In the genomic region with DNA sequence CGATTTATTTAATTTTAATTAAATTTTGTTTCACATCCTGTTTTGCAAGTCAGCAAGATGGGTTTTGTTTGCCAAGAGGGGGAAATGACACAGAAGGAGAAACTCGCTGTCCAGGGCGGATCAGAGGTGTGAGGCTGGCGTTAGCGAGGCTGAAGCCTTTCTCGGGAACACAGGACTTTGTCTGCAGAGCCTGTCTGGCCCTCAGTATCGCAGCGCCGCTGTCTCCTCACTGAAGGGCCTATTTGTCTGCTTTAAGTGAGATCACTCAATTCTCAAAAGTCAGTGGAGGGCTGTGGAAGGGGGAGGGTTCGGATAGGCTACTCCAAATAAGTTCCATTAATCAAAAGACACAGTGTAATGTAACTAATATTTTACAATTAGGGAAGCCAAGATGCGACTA, we compare ENCODE assay signal across 10 mouse cellular contexts.
DNase-seq lines count a peak whose midpoint lies in the region; ATAC-seq and TF ChIP-seq lines count a peak whose summit lies in the region.
"Had no signal": no experiment of that assay in that cellular context is flagged by ENCODE, and none has a peak within 500 bp of the region (broad histone marks: within the 10 kb centered on the region; RNA-seq: fewer than 3 reads in every experiment).

No protein-coding gene starts in this region.

- DNase-seq in embryo, embryonic 10 days (ENCODE audit: low spot score) = peak; percentile 68
- DNase-seq in embryo, embryonic 9.5 days (ENCODE audit: extremely low spot score) = no peak
- DNase-seq in retina, postnatal 1 day = peak; percentile 43
- DNase-seq in retina, embryonic 14.5 days (ENCODE audit: low spot score) = no peak
- no peak for DNase-seq in stomach, postnatal 0 days (ENCODE audit: low spot score)
- DNase-seq in spleen, postnatal 14 days (ENCODE audit: low spot score in 2 of 2) = no peak
- DNase-seq in left cerebral cortex, adult 11 months (ENCODE audit: low spot score) = no peak
- DNase-seq: gastrocnemius, postnatal 10 days had no signal

- peak overlapping the region; percentile 54 for H3K4me2 ChIP-seq in intestine, postnatal 0 days (replicated peaks; ENCODE audit: low read depth)
- peak overlapping the region; percentile 56 for H3K4me2 ChIP-seq in stomach, postnatal 0 days (replicated peaks; ENCODE audit: low read depth)

- H3K27ac ChIP-seq in intestine, postnatal 0 days (ENCODE audit: low read depth, low read length) = no peak overlapping the region
- H3K27ac ChIP-seq in stomach, postnatal 0 days (replicated peaks) = no peak overlapping the region
- H3K27ac ChIP-seq: liver, embryonic 15.5 days had no signal

- TF ChIP-seq CTCF in intestine, postnatal 0 days (IDR thresholded peaks at IDR 0.05; ENCODE audit: low read depth) = no peak
- TF ChIP-seq CTCF in stomach, postnatal 0 days (IDR thresholded peaks at IDR 0.05; ENCODE audit: low read depth) = no peak

- no peak for ATAC-seq in intestine, postnatal 0 days
- ATAC-seq in stomach, postnatal 0 days (ENCODE audit: low FRiP score, low TSS enrichment) = no peak

- no peaks in the 10 kb centered on the region for H3K9me3 ChIP-seq in intestine, postnatal 0 days (ENCODE audit: control insufficient read depth)
- no peaks in the 10 kb centered on the region for H3K9me3 ChIP-seq in stomach, postnatal 0 days (ENCODE audit: control insufficient read depth, low read length)
- H3K9me3 ChIP-seq: liver, embryonic 15.5 days had no signal

- H3K4me3 ChIP-seq in intestine, postnatal 0 days (ENCODE audit: low read depth, low read length) = no peak overlapping the region
- no peak overlapping the region for H3K4me3 ChIP-seq in stomach, postnatal 0 days (ENCODE audit: low read depth, low read length)
- H3K4me3 ChIP-seq: liver, embryonic 15.5 days had no signal

- no peaks in the 10 kb centered on the region for H3K36me3 ChIP-seq in intestine, postnatal 0 days (ENCODE audit: control insufficient read depth, insufficient read depth)
- no peaks in the 10 kb centered on the region for H3K36me3 ChIP-seq in stomach, postnatal 0 days (ENCODE audit: control insufficient read depth, insufficient read depth, low read length)
- H3K36me3 ChIP-seq: liver, embryonic 15.5 days had no signal

- no peaks in the 10 kb centered on the region for H3K27me3 ChIP-seq in intestine, postnatal 0 days (replicated peaks; ENCODE audit: control insufficient read depth, insufficient read depth, low read length)
- H3K27me3 ChIP-seq in stomach, postnatal 0 days (ENCODE audit: control insufficient read depth, insufficient read depth, low read length) = no peaks in the 10 kb centered on the region

- TF ChIP-seq EP300 in stomach, postnatal 0 days (optimal IDR thresholded peaks at IDR 0.05) = no peak

- H3K9ac ChIP-seq in intestine, postnatal 0 days (ENCODE audit: low read depth, low read length) = no peak overlapping the region
- H3K9ac ChIP-seq in stomach, postnatal 0 days (ENCODE audit: low read length) = no peak overlapping the region
- H3K9ac ChIP-seq: liver, embryonic 15.5 days had no signal

- 22% methylated on average over 11 of the region's 11 CpGs for WGBS in intestine, postnatal 0 days
- 28% methylated on average over 11 of the region's 11 CpGs for WGBS in stomach, postnatal 0 days

- no peaks in the 10 kb centered on the region for H3K4me1 ChIP-seq in intestine, postnatal 0 days (replicated peaks; ENCODE audit: control insufficient read depth, insufficient read depth, low read length)
- H3K4me1 ChIP-seq in stomach, postnatal 0 days (replicated peaks; ENCODE audit: control insufficient read depth, insufficient read depth) = no peaks in the 10 kb centered on the region
- H3K4me1 ChIP-seq: liver, embryonic 15.5 days had no signal

Comparison
In these comparisons a context has a peak if more than half of its experiments do, and no peak if none do; other contexts are left out.
1. DNase-seq: peak in embryo, embryonic 10 days (single experiment) and retina, postnatal 1 day (single experiment); none in embryo, embryonic 9.5 days (single experiment), retina, embryonic 14.5 days (single experiment), stomach, postnatal 0 days (single experiment), spleen, postnatal 14 days (0 of 2) and left cerebral cortex, adult 11 months (single experiment).